Mouse (Mus musculus) erythroblast, adult 5-6 weeks (primary cell): Measurements from ENCODE around the gene Herc4. TPM values are rescaled to one million over a fixed set of nuclear protein-coding genes. Genes with fewer than 3 reads are reported as not detected.

Experiments
- ATAC-seq: replicated peaks from 2 replicates; pipeline ENCODE4 v1.8.0; 2016; ENCODE audit warnings: moderate number of reproducible peaks, mild to moderate bottlenecking, moderate TSS enrichment, inconsistent platforms; ENCODE audit not compliant: poor library complexity, low FRiP score, severe bottlenecking
- total RNA-seq, 2 experiments: library from RNA; stranded (forward) in 1 of 2; stranded (reverse) in 1 of 2; fragments of 150-400 nt in 1 of 2; fragments of 200-764, 138-1000 nt in 1 of 2; gene quantifications; 2 replicates each; pipeline versions ENCODE4 v1.2.3 to v1.2.4; 2015 to 2017; ENCODE audit warnings: low replicate concordance in 2 of 2

Gene Herc4
- total RNA-seq (2015; ENCODE audit: low replicate concordance) = 88.8 and 116 TPM in 2 replicates
- total RNA-seq (2017; ENCODE audit: low replicate concordance) = 84.1 and 89.2 TPM in 2 replicates

DNA sequence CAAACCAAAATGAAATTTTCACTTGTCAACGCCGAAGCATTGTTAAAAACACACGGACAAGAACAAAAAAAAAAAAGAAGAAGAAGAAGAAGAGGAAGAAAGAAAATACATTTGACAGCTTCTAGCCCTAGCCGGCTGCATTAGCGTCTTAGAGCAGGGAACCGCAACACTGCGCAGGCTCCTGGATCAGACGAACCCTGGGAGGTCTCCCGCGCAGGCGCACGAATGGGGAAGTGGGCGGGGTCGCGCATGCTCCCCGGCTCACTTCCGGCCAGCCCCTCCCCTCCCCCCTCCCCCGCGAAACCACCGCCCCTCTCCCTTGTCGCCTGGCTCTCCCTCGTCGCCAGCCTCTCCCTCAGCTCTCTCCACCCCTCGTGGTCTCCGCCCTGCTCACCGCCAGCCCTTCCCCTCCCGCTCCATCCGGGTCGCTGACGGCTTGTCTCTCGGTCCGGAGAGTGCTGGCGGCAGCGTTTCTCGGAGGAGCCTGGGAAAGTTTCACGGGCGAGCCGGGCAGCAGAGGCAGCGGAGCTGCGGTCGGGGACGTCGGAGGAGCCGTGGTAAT is at the start of gene Herc4:
Herc4 (plus strand) TSS at position 318 of the 562 bp plus-strand sequence.
- ATAC-seq = peak; percentile 94

DNA sequence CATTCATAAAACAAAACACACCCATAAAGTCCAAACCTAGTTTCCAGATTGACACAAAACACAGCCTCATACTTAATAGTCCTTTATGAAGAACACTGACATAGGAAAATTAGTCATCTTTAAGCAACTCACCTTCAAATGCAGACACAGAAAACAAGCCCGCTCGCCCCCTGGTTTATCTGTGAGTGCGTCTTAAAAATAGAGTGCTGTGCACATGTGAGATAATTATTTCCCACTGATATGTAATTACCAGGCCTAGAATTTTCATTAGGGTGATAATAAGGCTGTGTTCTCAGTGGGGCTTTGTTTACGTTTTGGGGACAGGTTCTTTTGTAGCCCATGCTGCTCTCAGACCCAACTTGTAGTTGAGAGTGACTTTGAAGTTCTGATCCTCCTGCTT is 44.6 kb upstream of the Herc4 start:
- ATAC-seq = peak; percentile 63; the same call in 1 of the 2 replicates

DNA sequence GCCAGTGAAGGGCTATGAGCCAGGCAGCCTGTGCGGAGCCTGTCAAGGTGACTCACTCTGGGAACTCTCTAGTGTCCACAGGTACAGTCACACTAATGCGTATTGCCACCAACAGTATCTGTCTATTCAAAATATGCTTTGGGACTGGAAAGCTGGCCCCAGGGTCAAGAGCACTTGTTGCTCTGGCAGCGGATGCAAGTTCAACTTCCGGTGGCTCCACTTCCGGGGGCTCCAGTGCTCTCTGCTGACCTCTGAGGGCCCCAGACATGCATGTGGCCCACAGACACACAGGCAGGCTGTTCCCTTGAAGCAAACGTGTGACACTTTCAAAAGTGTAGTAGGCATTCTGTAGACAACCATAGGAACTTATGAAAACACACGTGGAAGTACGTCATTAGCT is 42.1 kb upstream of the Herc4 start:
- no peak for ATAC-seq

DNA sequence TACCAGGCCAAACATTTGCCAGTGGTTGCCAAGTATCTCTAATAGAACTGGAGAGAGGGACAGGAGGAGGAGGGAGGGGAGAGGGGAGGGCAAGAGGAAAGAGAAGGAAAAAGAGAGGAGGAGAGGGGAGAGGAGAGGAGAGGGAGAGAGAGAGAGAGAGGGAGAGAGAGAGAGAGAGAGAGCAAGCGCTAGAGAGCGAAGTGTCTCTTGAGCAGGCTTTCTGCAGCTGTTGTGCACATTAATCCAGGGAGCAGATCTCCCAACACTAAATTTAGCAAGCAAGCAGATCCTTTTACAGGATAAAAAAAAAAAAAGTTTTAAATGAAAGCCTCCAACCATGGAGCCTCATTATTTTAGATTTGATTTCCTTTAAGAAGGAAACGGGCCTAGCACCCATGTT is 40.6 kb upstream of the Herc4 start:
- no peak for ATAC-seq

DNA sequence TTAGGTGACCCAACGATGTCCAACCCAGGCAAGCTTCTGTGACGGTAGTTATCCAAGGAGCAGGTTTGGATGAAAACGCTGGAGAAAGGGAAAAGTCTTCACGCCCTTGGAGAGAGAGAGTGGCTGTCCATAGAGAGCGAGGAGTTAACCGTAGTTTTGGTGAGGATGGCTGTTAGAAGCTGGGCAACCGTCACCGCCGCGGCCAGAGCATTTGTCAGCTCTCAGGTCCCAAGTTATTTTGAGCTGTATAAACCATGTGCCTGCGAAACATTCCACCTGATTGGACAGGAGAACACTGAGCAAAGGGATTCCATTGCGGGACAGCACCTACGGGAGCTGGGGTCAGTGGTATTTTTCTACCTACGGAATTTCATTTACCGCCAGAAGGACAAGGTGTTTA is 39.9 kb upstream of the Herc4 start, which contains the start of gene Mypn:
Mypn (minus strand) TSS at position 225 of the 400 bp plus-strand sequence.
- ATAC-seq = no peak

DNA sequence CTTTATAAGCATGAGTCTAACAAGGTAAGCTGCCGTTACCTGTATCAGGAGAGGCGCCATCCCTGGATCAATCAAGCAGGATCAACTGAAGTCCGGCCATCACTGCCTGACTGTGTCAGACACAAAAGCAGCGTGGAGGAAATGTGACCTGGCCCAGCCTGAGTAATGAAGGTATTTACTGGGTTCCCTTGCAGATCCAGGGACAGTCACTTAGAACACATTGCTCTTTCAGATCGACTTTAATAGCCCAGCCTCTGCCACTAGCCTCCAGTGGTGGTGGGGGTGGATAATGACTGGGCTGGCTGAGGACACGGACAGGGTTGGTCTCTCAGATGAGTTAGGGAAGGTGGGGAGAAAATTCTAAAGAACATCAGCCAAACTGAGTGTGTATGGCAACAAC is 34.7 kb upstream of the Herc4 start:
- ATAC-seq = no peak

DNA sequence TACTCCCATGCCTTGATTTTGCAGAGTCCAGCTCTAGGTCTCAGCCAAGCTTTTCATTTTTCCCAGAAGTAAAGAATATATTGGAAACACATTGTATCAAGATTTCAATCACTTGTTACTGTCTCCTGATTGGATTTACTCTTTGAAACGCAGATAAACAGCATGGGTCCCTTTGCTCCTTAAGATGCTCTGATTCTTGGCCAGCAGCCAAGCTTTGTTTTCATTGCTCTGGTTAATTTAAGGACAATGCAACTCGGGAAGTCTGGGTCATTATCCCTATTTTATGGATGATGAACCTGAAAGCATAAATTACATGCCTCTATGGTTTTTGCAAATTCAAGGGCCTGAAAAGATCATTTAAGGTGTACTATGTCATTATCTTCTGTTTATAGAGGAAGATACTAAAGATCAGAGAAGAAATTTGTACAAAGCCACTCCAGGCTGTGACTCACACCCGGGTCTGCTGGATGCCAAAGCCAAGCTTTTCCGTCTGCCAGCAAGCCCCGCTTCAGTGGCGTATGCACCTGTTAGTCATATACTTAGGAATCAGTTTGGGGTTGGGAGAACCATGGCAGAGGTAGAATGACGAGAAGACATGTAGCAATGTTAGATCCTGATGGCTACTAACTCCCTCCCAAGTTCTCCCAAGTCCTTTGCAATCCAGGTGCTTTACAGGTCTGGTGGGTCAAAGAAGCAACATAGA is 22.4 kb upstream of the Herc4 start:
- ATAC-seq = no peak

DNA sequence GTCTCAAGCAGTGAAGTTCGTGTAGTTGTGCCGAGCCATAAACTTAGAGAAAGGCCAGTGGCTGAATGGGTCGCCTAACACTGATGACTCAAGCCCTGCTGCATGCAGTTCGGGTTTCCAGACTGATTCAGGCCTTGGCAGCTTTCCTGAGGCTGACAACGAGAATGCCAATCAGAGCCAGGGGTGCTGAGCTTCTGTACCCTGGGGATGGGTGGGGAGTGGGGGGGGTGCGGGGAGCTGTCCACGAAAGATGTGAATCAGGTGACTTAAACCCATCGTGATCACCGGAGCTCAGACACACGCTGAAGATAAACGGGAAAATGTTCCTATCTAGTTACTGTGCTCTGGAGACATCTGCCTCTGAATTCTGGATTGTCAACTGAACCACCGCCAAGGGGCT is 19.3 kb upstream of the Herc4 start:
- ATAC-seq = no peak

DNA sequence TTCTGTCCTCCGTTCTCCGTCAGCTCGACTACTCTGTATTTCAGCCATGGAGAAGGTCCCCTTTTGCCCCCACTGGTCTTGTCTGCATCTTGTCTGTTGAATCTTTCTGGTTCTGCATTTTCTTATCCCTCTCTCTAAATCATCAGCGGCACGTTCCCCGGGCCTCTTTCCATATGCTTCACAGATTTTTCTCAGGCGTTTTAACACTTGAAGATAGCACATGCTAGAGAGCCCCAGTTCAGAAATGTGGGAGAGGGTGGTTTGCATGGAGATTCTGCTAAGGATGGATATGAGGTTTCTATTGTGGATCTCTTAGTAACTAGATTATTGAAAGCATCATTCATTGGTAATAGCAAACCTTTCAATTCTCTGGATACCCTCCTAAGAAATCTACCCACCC is 13.3 kb upstream of the Herc4 start:
- no peak for ATAC-seq

DNA sequence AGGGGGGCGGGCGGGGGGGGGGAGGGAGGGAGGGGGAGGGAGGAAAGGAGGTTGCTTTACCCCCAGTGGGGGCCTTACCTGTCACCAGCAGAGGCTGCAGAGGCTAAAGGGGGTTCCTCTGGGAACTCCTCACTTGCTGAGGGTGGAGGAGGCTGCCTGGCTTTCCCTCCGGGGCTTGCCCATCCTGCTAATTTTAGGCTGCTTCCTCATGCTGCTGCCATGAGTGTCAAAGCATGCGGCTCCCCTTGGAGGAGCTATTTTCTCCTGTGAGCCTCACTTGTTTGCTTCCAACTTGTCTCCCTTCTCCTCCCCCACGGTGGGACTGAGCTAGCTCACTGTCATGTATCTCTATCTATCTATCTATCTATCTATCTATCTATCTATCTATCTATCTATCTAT is 12.8 kb upstream of the Herc4 start:
- no peak for ATAC-seq

DNA sequence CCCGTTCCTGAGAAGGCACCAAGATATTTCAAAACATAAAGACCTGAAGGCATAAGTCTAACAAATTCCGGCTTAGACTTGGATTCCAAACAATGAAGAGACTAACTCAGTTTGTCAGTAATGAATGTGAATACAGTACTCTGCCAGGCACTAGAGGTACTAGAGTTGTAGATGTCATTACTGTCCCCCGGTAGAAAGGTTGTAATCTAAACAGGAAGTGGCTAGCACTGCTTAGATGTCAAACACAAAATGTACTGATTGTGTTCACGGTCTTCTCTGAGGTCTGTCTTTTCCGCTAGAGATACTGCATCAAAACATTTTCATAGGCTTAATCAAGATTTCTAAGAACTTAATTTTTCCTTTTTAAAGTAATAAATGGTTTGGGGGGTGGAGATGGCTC is 12.0 kb upstream of the Herc4 start:
- no peak for ATAC-seq

DNA sequence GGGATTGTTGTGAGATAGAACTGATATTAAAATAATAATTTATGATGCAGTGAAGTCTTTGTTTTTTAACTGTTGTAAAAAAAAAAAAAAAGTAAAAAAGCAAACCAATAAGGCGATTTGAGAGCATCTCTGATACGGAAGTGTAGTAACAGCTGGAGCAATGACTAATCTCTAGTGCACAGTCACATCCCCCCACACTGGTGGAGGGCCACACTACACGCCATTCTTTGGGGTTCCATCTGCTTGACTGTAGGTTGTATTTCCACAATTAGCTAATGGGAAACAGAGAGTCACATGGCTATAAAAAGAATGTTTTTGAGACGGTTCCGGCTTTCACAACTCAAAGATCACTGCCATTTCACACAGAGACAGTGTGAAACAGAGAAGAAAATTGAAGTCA is 9.5 kb upstream of the Herc4 start:
- ATAC-seq = no peak

DNA sequence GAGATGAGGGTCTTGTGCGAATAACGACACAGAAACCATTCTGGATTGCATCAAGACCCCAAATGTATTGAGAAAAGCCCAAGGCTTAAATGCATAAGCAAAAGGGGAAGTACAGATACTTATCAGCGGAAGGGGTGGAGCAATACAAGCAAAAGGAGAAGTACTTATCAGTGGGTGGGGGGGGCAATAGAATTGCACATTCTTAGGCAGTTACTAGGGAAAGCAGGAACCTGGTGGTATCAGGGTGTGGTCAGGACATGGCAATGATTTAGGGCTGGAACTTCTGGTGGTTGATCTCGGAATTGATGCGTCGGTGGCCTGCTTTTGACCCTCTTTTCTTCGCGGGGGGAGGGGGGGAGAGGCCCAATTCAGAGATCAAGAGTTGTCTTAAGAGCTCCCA is 7.7 kb upstream of the Herc4 start:
- no peak for ATAC-seq

DNA sequence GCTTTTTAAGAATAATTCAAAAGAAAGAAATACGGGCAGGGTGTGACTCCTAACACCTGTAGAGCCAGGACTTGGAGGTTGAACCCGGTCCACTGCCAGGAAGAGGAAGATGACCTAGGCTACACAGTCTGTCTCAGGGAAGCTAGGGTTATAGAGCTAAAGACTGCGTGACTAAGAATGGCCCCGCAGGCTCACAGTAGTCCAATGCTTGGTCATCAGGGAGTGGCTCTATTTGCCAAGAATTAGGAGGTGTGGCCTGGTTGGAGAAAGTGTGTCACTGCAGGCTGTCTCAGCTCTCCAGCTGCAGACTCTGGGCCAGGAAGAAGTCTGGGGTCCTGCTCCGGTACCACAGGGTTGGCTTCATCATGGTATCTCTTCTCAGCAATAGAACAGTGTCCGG is 6.9 kb upstream of the Herc4 start:
- ATAC-seq = no peak

DNA sequence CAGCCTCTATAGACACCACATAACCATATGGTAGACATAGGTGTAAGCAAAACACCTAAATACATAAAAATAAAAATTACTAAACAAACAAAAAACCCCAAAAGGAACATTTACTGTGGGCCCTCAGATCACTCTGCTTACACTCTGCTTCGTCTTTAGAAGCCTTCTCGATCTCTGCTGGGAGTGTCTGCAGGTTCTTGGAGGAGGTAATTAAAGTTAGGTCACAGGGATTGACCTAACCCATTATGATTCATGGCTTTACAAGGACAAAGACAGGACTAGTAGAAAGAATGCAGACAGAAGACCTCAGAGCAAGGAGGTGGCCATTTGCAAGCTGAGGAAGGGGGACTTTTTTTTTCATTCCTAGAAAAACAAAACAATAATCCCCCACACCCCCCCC is 6.4 kb upstream of the Herc4 start:
- ATAC-seq = no peak

DNA sequence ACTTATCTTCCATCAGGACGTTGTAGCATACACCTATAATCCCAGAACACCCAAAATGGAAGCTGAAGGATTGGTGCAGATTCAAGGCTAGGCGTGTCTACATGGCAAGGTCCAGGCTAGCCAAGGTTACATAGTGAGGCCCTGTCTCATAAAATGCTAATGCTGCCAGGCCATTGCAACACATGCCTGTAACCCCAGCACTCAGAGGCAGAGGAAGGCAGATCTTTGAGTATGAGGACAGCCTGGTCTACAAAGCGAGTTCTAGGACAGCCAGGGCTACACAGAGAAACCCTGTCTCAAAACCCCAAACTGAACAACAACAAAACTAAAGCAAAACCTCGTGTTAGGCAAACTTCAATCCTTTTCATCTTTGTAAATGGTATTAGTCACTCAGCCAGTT is 5.5 kb upstream of the Herc4 start:
- ATAC-seq = no peak

DNA sequence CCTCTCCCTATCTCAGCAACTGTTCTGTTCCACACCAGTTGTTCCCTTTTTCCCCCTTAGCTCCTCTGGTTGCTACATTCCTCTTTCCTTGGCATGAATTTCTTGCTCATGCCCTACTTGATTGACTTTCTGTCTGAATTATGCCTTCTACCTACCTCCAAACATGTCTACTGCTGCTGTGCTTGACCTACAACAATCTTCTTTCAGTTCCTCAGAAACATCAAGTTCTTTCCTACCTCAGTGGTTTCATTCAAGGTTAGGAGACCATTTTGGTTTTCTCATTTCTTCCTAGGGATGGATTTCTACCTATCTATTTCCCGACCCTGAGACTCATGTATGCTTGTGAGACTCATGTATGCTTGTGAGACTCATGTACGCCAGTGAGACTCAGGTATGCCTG is 3.8 kb upstream of the Herc4 start:
- no peak for ATAC-seq

DNA sequence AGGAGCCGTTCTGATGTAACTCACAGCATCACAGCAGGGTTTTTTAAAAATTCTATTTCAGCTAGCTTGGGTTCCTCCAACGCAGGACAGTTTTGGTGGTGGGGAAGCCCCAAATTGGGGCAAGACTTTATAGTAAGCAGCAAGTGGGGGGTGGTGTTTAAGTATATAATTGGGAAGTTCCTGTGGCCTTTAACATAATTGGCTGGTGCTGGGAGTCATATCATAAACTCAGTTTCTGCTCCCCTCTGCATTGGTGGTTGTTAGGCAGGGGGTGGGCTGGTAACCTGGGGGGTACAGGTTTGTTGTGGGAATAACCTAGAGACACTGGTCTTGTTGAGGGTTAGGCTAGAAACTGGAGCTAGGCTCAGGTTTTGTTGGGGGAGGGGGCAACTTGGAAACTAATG is 2.7 kb upstream of the Herc4 start:
- no peak for ATAC-seq

DNA sequence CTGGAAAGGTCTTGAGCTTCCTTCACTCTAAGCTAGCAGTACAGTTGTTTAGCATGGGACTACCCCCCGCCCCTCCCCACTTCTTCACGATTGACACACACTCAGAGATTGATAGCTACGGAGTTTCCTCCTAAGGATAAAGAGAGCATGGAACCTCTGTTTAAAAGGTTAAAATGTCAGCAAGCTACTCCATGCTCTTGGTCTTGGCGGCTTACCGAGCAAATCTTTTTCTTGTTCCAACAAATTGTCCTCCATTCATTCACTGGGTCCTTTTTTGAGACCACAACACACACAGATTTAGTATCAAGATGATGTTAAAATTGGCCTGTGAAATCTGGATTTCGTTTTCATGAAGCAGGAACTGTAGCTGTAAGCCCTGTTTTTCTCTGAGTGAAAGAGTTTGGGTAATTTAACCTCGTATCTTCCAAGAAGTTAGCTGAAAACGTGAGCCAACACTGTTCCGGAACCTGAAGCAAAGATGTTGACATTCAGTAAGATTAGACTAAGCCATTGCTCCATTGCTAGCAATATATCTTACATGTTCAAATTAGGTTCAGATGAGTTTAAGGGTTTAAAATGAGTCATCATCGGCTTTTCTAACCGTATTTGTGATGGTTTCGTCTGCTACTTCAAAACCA is 693 bp upstream of the Herc4 start:
- ATAC-seq = peak; percentile 28; the same call in 1 of the 2 replicates

DNA sequence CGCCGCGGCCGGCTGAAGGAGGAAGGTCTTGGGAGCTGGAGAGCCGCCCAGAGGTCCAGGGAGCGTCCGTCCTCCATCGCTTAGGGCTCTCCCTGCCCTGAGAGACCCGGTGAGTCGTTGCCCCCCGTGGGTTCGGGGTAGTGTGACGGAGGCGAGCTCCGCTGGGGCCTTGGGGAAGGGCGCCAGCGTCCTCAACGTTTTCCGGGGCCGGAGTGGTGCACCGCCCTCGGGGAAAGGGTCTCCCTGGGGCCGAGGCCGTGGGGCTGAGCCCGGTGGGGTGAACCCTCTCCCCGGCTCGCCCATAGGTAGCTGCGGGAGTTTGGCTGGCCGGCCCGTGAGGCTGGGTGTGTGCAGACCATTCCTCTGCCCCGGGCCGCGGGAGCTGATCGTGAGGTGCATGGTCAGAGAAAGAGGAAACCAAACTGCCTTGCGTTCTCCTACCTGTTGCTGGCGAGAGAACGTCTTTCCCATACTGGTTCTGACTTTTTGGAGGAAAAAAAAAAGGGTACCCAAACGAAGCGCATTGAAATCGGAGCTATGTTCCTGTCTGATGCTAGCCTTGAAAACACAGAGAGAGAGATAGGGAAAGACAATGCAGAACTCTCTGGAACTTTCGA is 553 bp downstream of the Herc4 start:
- peak; percentile 43 for ATAC-seq

DNA sequence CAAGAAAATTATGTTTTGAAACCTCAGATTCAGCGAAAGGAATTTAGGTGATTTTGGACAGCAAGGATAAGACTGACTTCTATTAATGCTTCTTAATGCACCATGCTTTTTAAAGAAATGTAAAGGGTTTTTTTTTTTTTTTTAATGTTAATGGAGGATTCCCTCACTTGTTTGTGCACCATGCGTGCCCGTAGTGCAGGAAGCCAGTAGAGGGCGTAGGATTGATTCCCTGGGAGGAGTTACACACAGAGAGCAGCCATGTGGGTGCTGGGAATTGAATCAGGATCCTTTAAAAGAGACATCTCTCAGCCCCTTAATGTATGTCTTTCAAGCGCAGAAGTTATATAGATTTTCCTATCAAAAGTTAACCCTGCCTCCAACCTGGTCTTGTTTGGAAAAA is 1.1 kb downstream of the Herc4 start:
- peak; percentile 37; the same call in 1 of the 2 replicates for ATAC-seq
